Mouse (Mus musculus): Measurements from ENCODE around the gene Ppp1r18. TPM values are rescaled to one million over a fixed set of nuclear protein-coding genes. Genes with fewer than 3 reads are reported as not detected.
"Not testable (repeated sequence)": the region's sequence is repeated elsewhere in the genome, so short reads cannot be mapped to it uniquely, and the experiment has no call there.

Ppp1r18 gene
- polyA plus RNA-seq, 1 experiment from 2014 or later: 27.6 TPM

- 82% methylated on average over 26 of the region's 26 CpGs for WGBS
- Histone ChIP-seq H3K4me1 (replicated peaks; ENCODE audit: control insufficient read depth, insufficient read depth, low read length) (peaks cover 14% of the 10 kb centered on the region), H3K9me3 (ENCODE audit: control insufficient read depth, low read length) (no peaks in the 10 kb centered on the region), H3K4me3 (ENCODE audit: low read depth, low read length) (peak overlapping the region; percentile 77), H3K27ac (ENCODE audit: low read depth, low read length) (0 out of 2 replicates have a peak overlapping the region, but pooled peaks have one; percentile 27), H3K27me3 (ENCODE audit: control insufficient read depth, insufficient read depth, low read length) (no peaks in the 10 kb centered on the region), H3K4me2 (replicated peaks; ENCODE audit: low read depth, low read length) (peak overlapping the region; percentile 68), H3K9ac (ENCODE audit: low read depth, low read length) (peak overlapping the region; percentile 97; the same call in 1 of the 2 replicates), H3K36me3 (ENCODE audit: control insufficient read depth, insufficient read depth, low read length) (peaks cover 27% of the 10 kb centered on the region)
- DNase-seq (ENCODE audit: low spot score): peak; percentile 33
- no peak for ATAC-seq (ENCODE audit: low FRiP score)
Measured at GRCm38 (mm10) chr17:35834696-35835422, 30.5 kb upstream of the Ppp1r18 start.

- H3K27ac ChIP-seq (ENCODE audit: low read depth, low read length): no peak overlapping the region
- no peak for DNase-seq (ENCODE audit: low spot score)
- no peaks in the 10 kb centered on the region for H3K27me3 ChIP-seq (ENCODE audit: control insufficient read depth, insufficient read depth, low read length)
- 83% methylated on average over 26 of the region's 26 CpGs for WGBS
- H3K4me3 ChIP-seq (ENCODE audit: low read depth, low read length): peak overlapping the region; percentile 77
- ATAC-seq (ENCODE audit: low FRiP score): no peak
- H3K36me3 ChIP-seq (ENCODE audit: control insufficient read depth, insufficient read depth, low read length): peaks cover 27% of the 10 kb centered on the region
- H3K4me1 ChIP-seq (replicated peaks; ENCODE audit: control insufficient read depth, insufficient read depth, low read length): peaks cover 13% of the 10 kb centered on the region
- H3K9me3 ChIP-seq (ENCODE audit: control insufficient read depth, low read length): no peaks in the 10 kb centered on the region
- peak overlapping the region; percentile 97; the same call in 1 of the 2 replicates for H3K9ac ChIP-seq (ENCODE audit: low read depth, low read length)
- H3K4me2 ChIP-seq (replicated peaks; ENCODE audit: low read depth, low read length): peak overlapping the region; percentile 68
Measured at GRCm38 (mm10) chr17:35835424-35836140, 29.8 kb upstream of the Ppp1r18 start.

- H3K27me3 ChIP-seq (ENCODE audit: control insufficient read depth, insufficient read depth, low read length): no peaks in the 10 kb centered on the region
- no peak for ATAC-seq (ENCODE audit: low FRiP score)
- 9% methylated on average over 24 of the region's 24 CpGs for WGBS
Measured at GRCm38 (mm10) chr17:35836178-35836965, 29.0 kb upstream of the Ppp1r18 start.

GRCm38 (mm10) chr17:35836991-35837422 is 28.4 kb upstream of the Ppp1r18 start:
- peak overlapping the region; percentile 97 for H3K9ac ChIP-seq (ENCODE audit: low read depth, low read length)
- ATAC-seq (ENCODE audit: low FRiP score) (peak; percentile 55), DNase-seq (ENCODE audit: low spot score) (peak; percentile 94)
- H3K4me2 ChIP-seq (replicated peaks; ENCODE audit: low read depth, low read length): peak overlapping the region; percentile 68
- peaks cover 15% of the 10 kb centered on the region for H3K4me1 ChIP-seq (replicated peaks; ENCODE audit: control insufficient read depth, insufficient read depth, low read length)
- WGBS: 0% methylated on average over 24 of the region's 25 CpGs
- H3K4me3 ChIP-seq (ENCODE audit: low read depth, low read length): peak overlapping the region; percentile 77
- peaks cover 27% of the 10 kb centered on the region for H3K36me3 ChIP-seq (ENCODE audit: control insufficient read depth, insufficient read depth, low read length)
- H3K27me3 ChIP-seq (ENCODE audit: control insufficient read depth, insufficient read depth, low read length): no peaks in the 10 kb centered on the region
- H3K27ac ChIP-seq (ENCODE audit: low read depth, low read length): peak overlapping the region; percentile 97
- no peaks in the 10 kb centered on the region for H3K9me3 ChIP-seq (ENCODE audit: control insufficient read depth, low read length)

More at GRCm38 (mm10) chr17:35836178-35836965, 29.0 kb upstream of the Ppp1r18 start:
- H3K4me2 ChIP-seq (replicated peaks; ENCODE audit: low read depth, low read length): peak overlapping the region; percentile 68
- H3K4me3 ChIP-seq (ENCODE audit: low read depth, low read length): peak overlapping the region; percentile 77
- H3K4me1 ChIP-seq (replicated peaks; ENCODE audit: control insufficient read depth, insufficient read depth, low read length): peaks cover 13% of the 10 kb centered on the region
- H3K36me3 ChIP-seq (ENCODE audit: control insufficient read depth, insufficient read depth, low read length): peaks cover 27% of the 10 kb centered on the region
- H3K27ac ChIP-seq (ENCODE audit: low read depth, low read length): peak overlapping the region; percentile 97
- peak; percentile 94 for DNase-seq (ENCODE audit: low spot score)
- no peaks in the 10 kb centered on the region for H3K9me3 ChIP-seq (ENCODE audit: control insufficient read depth, low read length)
- H3K9ac ChIP-seq (ENCODE audit: low read depth, low read length): peak overlapping the region; percentile 97

GRCm38 (mm10) chr17:35837487-35837886 is 27.9 kb upstream of the Ppp1r18 start:
- Histone ChIP-seq H3K4me2 (replicated peaks; ENCODE audit: low read depth, low read length) (no peak overlapping the region), H3K9ac (ENCODE audit: low read depth, low read length) (peak overlapping the region; percentile 97), H3K27ac (ENCODE audit: low read depth, low read length) (peak overlapping the region; percentile 97), H3K27me3 (ENCODE audit: control insufficient read depth, insufficient read depth, low read length) (no peaks in the 10 kb centered on the region), H3K36me3 (ENCODE audit: control insufficient read depth, insufficient read depth, low read length) (peaks cover 27% of the 10 kb centered on the region), H3K9me3 (ENCODE audit: control insufficient read depth, low read length) (no peaks in the 10 kb centered on the region), H3K4me3 (ENCODE audit: low read depth, low read length) (peak overlapping the region; percentile 77), H3K4me1 (replicated peaks; ENCODE audit: control insufficient read depth, insufficient read depth, low read length) (peaks cover 16% of the 10 kb centered on the region)
- DNase-seq (ENCODE audit: low spot score) (peak; percentile 79), ATAC-seq (ENCODE audit: low FRiP score) (peak; percentile 5; the same call in 1 of the 2 replicates)
- under 1% methylated on average over 18 of the region's 18 CpGs for WGBS

GRCm38 (mm10) chr17:35838122-35838544 is 27.3 kb upstream of the Ppp1r18 start, which contains the start of gene Tubb5:
Gene Tubb5, minus strand, starts transcription at chr17:35838306.
- peak within 1 kb of the TSS; percentile 39 for H3K4me2 ChIP-seq (replicated peaks; ENCODE audit: low read depth, low read length)
- peaks cover 26% of the 10 kb centered on the region for H3K36me3 ChIP-seq (ENCODE audit: control insufficient read depth, insufficient read depth, low read length)
- DNase-seq (ENCODE audit: low spot score) (peak; percentile 96), ATAC-seq (ENCODE audit: low FRiP score) (peak; percentile 72)
- under 1% methylated on average over 29 of the region's 29 CpGs for WGBS
- H3K27me3 ChIP-seq (ENCODE audit: control insufficient read depth, insufficient read depth, low read length): no peaks in the 10 kb centered on the region
- peaks cover 16% of the 10 kb centered on the region for H3K4me1 ChIP-seq (replicated peaks; ENCODE audit: control insufficient read depth, insufficient read depth, low read length)
- H3K9me3 ChIP-seq (ENCODE audit: control insufficient read depth, low read length): no peaks in the 10 kb centered on the region
- H3K27ac ChIP-seq (ENCODE audit: low read depth, low read length): peak within 1 kb of the TSS; percentile 97
- H3K4me3 ChIP-seq (ENCODE audit: low read depth, low read length): peak within 1 kb of the TSS; percentile 77
- peak within 1 kb of the TSS; percentile 97 for H3K9ac ChIP-seq (ENCODE audit: low read depth, low read length)

- Histone ChIP-seq H3K27me3 (ENCODE audit: control insufficient read depth, insufficient read depth, low read length) (no peaks in the 10 kb centered on the region), H3K9ac (ENCODE audit: low read depth, low read length) (peak overlapping the region; percentile 40), H3K4me2 (replicated peaks; ENCODE audit: low read depth, low read length) (peak overlapping the region; percentile 39), H3K9me3 (ENCODE audit: control insufficient read depth, low read length) (no peaks in the 10 kb centered on the region), H3K4me1 (replicated peaks; ENCODE audit: control insufficient read depth, insufficient read depth, low read length) (peaks cover 16% of the 10 kb centered on the region), H3K27ac (ENCODE audit: low read depth, low read length) (peak overlapping the region; percentile 18), H3K4me3 (ENCODE audit: low read depth, low read length) (peak overlapping the region; percentile 77), H3K36me3 (ENCODE audit: control insufficient read depth, insufficient read depth, low read length) (peaks cover 22% of the 10 kb centered on the region)
- ATAC-seq (ENCODE audit: low FRiP score) (no peak), DNase-seq (ENCODE audit: low spot score) (peak; percentile 63)
- WGBS: 5% methylated on average over 5 of the region's 5 CpGs
Measured at GRCm38 (mm10) chr17:35838570-35838969, 26.8 kb upstream of the Ppp1r18 start.

- 70% methylated on average over 3 of the region's 3 CpGs for WGBS
- H3K36me3 ChIP-seq (ENCODE audit: control insufficient read depth, insufficient read depth, low read length): peaks cover 20% of the 10 kb centered on the region
- peak overlapping the region; percentile 77 for H3K4me3 ChIP-seq (ENCODE audit: low read depth, low read length)
- not testable (repeated sequence) for DNase-seq (ENCODE audit: low spot score); H3K27me3 ChIP-seq (ENCODE audit: control insufficient read depth, insufficient read depth, low read length); H3K9me3 ChIP-seq (ENCODE audit: control insufficient read depth, low read length); ATAC-seq (ENCODE audit: low FRiP score)
- peaks cover 16% of the 10 kb centered on the region for H3K4me1 ChIP-seq (replicated peaks; ENCODE audit: control insufficient read depth, insufficient read depth, low read length)
- H3K9ac ChIP-seq (ENCODE audit: low read depth, low read length): peak overlapping the region; percentile 40
- H3K4me2 ChIP-seq (replicated peaks; ENCODE audit: low read depth, low read length): peak overlapping the region; percentile 39
- peak overlapping the region; percentile 18 for H3K27ac ChIP-seq (ENCODE audit: low read depth, low read length)
Measured at GRCm38 (mm10) chr17:35839002-35839401, 26.4 kb upstream of the Ppp1r18 start.
